Mouse (Mus musculus) hindbrain, embryonic 15.5 days (tissue): Measurements from ENCODE around the gene Hist1h2ae. TPM values are rescaled to one million over a fixed set of nuclear protein-coding genes. Genes with fewer than 3 reads are reported as not detected.

Source experiments
- ATAC-seq: fragments of 200-750 bp; cut with Nextera tagmentation; 2 replicates; pipeline ENCODE4 v1.8.0; 2017; ENCODE audit warnings: low read depth, moderate number of reproducible peaks, moderate TSS enrichment; ENCODE audit not compliant: low FRiP score
- H3K27ac ChIP-seq: fragments of 300-500 bp; sonication (generic); replicated peaks from 2 replicates; pipeline ENCODE4 v1.5.1; 2015; ENCODE audit warnings: mild to moderate bottlenecking, inconsistent platforms
- H3K27me3 ChIP-seq: fragments of 300-500 bp; sonication (generic); 2 replicates; pipeline ENCODE4 v1.6.1; 2015; ENCODE audit warnings: control low read depth, inconsistent platforms
- H3K36me3 ChIP-seq: fragments of 300-500 bp; sonication (generic); 2 replicates; pipeline ENCODE4 v1.6.1; 2015; ENCODE audit warnings: control low read depth, inconsistent platforms
- H3K4me1 ChIP-seq: fragments of 300-500 bp; sonication (generic); replicated peaks from 2 replicates; pipeline ENCODE4 v1.6.1; 2015; ENCODE audit warnings: control low read depth, inconsistent platforms
- H3K4me2 ChIP-seq: fragments of 300-500 bp; sonication (generic); 2 replicates; pipeline ENCODE4 v1.6.1; 2015; ENCODE audit warnings: moderate library complexity, mild to moderate bottlenecking, inconsistent platforms
- H3K4me3 ChIP-seq: fragments of 300-500 bp; sonication (generic); 2 replicates; pipeline ENCODE4 v1.5.1; 2015; ENCODE audit warnings: mild to moderate bottlenecking, inconsistent platforms
- H3K9ac ChIP-seq: fragments of 300-500 bp; sonication (generic); 2 replicates; pipeline ENCODE4 v1.6.1; 2015; ENCODE audit warnings: inconsistent platforms
- H3K9me3 ChIP-seq: fragments of 300-500 bp; sonication (generic); 2 replicates; pipeline ENCODE4 v1.6.1; 2016; ENCODE audit warnings: control low read depth, inconsistent platforms
- WGBS: fragments of 180-500 bp; shearing (Covaris S2); methylation state at CpG from one replicate; pipeline ENCODE4 v1.1.7; 2015; 5-methylcytosine and 5-hydroxymethylcytosine counted together
- polyA plus RNA-seq: library from polyadenylated mRNA; unstranded; fragments of >200 nt; fragmentation: Nextera tagmentation; extraction: Ambion mirVana; gene quantifications from 2 replicates; pipeline ENCODE4 v1.2.1, GENCODE M21; 2015

The Hist1h2ae gene
- polyA plus RNA-seq: 15.9 and 27.4 TPM in 2 replicates

- Histone ChIP-seq H3K4me2 (peak within 1 kb of the TSS; percentile 58), H3K4me3 (peak within 1 kb of the TSS; percentile 44), H3K27ac (peak within 1 kb of the TSS; percentile 96), H3K4me1 (peaks cover 32% of the 10 kb centered on the region), H3K36me3 (no peaks in the 10 kb centered on the region), H3K9ac (peak within 1 kb of the TSS; percentile 50), H3K9me3 (no peaks in the 10 kb centered on the region), H3K27me3 (no peaks in the 10 kb centered on the region)
- ATAC-seq: peak; percentile 96
- 0% methylated on average over 18 of the region's 18 CpGs for WGBS
Measured at GRCm38 (mm10) chr13:23571022-23571503, at the start of gene Hist1h2ae, which contains the start of gene Hist1h2bg. TSS of gene Hist1h2ae (minus strand) at chr13:23571220. TSS of gene Hist1h2bg (plus strand) at chr13:23571396.

DNA sequence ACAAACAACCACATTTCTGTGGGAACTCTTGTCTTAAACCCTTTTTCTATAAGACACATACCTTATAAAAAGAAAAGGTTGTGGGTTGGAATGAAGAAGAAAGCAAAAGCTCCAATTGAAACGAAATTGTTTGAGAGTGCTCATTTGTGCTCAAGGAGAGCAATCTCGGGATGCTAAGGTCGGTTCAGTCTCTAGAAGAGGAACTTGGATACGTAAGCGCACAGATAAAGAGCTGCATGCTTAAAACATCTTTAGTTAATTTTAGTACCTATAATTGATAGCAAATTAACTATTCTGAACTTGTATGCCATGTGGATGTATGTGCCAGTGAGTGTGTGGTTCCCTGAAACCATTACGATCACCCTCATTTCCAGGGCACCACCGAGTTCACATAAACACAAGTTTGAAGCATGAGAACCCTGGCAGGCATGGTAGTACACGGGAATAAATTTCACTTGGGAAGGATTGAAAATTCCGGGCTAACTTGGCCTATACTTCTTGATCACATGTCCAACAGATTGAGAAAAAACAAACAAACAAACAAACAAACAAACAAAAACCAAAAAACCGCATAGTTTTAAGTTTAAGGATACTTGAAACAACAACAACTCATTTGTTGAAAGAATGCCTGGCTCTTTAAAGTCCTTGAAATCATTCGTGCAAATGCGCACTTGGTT is 49.2 kb upstream of the Hist1h2ae start:
- H3K27me3 ChIP-seq: no peaks in the 10 kb centered on the region
- H3K4me3 ChIP-seq: peak overlapping the region; percentile 70
- peaks cover 22% of the 10 kb centered on the region for H3K4me1 ChIP-seq
- H3K36me3 ChIP-seq: no peaks in the 10 kb centered on the region
- 54% methylated on average over 12 of the region's 12 CpGs for WGBS
- H3K9ac ChIP-seq: peak overlapping the region; percentile 86
- no peaks in the 10 kb centered on the region for H3K9me3 ChIP-seq
- H3K27ac ChIP-seq: peak overlapping the region; percentile 95
- peak overlapping the region; percentile 99 for H3K4me2 ChIP-seq
- no peak for ATAC-seq

DNA sequence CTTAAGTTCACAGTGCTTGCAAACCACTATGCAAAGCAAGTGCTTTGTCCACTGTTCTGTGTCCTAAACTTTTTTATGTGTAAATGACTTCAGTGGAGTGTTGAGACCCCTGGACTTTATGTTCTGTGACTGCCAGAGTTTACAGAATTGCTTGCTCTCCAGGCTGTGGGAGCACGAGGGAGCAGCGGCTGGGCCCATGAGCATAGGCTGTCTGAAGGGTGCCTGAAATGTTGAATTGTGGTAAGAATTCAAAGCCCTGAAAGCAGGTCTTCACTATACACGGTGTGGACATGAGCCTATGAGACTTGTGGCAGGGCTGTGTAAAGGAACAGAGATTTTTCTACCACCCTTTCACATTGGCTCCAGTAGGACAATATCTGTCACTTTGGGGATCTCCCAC is 40.6 kb upstream of the Hist1h2ae start:
- no peak for ATAC-seq
- H3K27me3 ChIP-seq: no peaks in the 10 kb centered on the region

DNA sequence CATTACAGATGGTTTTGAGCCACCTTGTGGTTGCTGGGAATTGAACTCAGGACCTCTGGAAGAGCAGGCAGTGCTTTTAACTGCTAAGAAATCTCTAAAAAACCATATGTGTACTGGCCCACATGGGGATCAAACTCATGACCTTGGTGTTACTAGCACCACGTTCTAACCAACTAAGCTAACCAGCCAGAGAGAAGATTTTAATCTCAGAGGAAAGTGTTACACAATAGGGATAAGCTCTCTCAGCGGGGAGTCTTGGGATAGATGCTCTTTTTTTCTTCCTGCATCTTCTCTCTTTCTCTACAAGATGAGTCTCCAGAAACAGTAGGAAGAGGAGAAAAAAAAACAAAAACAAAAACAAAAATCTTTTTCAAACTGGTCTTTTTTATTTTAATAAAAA is 39.4 kb upstream of the Hist1h2ae start:
- H3K27me3 ChIP-seq: no peaks in the 10 kb centered on the region
- no peaks in the 10 kb centered on the region for H3K36me3 ChIP-seq
- H3K4me1 ChIP-seq: no peaks in the 10 kb centered on the region
- H3K9me3 ChIP-seq: no peaks in the 10 kb centered on the region
- H3K27ac ChIP-seq: no peak overlapping the region
- no peak overlapping the region for H3K4me2 ChIP-seq
- H3K9ac ChIP-seq: no peak overlapping the region
- no peak overlapping the region for H3K4me3 ChIP-seq
- 76% methylated on average over 2 of the region's 2 CpGs for WGBS
- ATAC-seq: no peak

More for the DNA sequence above, 40.6 kb upstream of the Hist1h2ae start:
- Histone ChIP-seq H3K36me3 (no peaks in the 10 kb centered on the region), H3K4me1 (no peaks in the 10 kb centered on the region), H3K9me3 (no peaks in the 10 kb centered on the region), H3K9ac (no peak overlapping the region), H3K4me2 (no peak overlapping the region), H3K4me3 (no peak overlapping the region), H3K27ac (no peak overlapping the region)
- WGBS: 88% methylated on average over 3 of the region's 3 CpGs

- Histone ChIP-seq H3K9me3 (no peaks in the 10 kb centered on the region), H3K9ac (no peak overlapping the region), H3K27me3 (no peaks in the 10 kb centered on the region), H3K27ac (no peak overlapping the region), H3K36me3 (no peaks in the 10 kb centered on the region), H3K4me2 (no peak overlapping the region), H3K4me3 (no peak overlapping the region), H3K4me1 (no peaks in the 10 kb centered on the region)
- no peak for ATAC-seq
Measured at GRCm38 (mm10) chr13:23609844-23610243, 38.8 kb upstream of the Hist1h2ae start.

DNA sequence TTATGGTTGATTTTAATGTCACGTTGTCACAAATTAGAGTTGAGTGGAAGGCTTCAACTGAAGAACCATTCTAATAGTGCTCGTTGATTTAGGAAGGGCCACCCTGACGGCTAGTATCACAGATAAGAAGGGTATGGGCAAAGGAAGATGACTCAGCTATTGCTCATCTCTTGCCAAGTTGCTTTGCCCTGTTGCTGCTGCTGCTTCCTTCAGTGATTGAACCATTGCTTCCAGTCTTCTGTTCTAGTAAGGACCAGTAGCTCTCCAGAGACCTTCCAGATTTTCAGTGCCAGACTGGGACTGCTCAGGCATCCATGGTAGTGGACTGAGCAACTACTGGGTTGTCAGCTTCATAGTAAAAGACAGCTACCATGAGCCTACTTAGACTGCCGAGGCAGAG is 38.2 kb upstream of the Hist1h2ae start:
- H3K4me3 ChIP-seq: no peak overlapping the region
- no peak for ATAC-seq
- H3K4me2 ChIP-seq: no peak overlapping the region
- no peak overlapping the region for H3K9ac ChIP-seq
- no peaks in the 10 kb centered on the region for H3K27me3 ChIP-seq
- H3K27ac ChIP-seq: no peak overlapping the region
- no peaks in the 10 kb centered on the region for H3K9me3 ChIP-seq
- H3K4me1 ChIP-seq: no peaks in the 10 kb centered on the region
- 87% methylated on average over 4 of the region's 4 CpGs for WGBS
- no peaks in the 10 kb centered on the region for H3K36me3 ChIP-seq

DNA sequence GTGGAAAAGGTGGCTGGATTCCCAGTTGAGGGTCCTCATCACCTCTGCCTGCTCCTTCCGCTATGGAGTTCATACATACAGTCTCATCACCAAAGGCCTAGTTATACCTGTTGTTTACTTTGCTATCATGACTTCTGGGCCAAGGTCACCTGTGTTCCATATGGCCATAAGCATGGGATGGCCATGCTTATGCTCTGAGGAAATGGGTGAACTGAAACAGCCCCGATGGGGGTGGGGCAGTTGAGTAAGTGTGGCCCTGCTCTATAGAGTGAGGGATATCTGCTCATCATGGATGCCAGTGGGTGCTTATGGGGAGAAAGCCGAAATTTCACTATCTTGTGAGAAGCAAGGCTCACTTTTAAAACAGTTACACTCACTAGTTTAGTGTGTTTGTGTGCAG is 34.0 kb upstream of the Hist1h2ae start:
- Histone ChIP-seq H3K27me3 (no peaks in the 10 kb centered on the region), H3K9me3 (no peaks in the 10 kb centered on the region), H3K9ac (no peak overlapping the region), H3K4me3 (no peak overlapping the region), H3K36me3 (no peaks in the 10 kb centered on the region), H3K27ac (no peak overlapping the region), H3K4me1 (no peaks in the 10 kb centered on the region), H3K4me2 (no peak overlapping the region)
- whole genome bisulfite sequencing: 89% methylated on average over 3 of the region's 3 CpGs
- no peak for ATAC-seq

- H3K4me1 ChIP-seq: no peaks in the 10 kb centered on the region
- no peak overlapping the region for H3K4me2 ChIP-seq
- 92% methylated on average over 3 of the region's 3 CpGs for WGBS
- H3K9me3 ChIP-seq: no peaks in the 10 kb centered on the region
- no peaks in the 10 kb centered on the region for H3K36me3 ChIP-seq
- H3K4me3 ChIP-seq: no peak overlapping the region
- ATAC-seq: no peak
- H3K27ac ChIP-seq: no peak overlapping the region
- no peak overlapping the region for H3K9ac ChIP-seq
- H3K27me3 ChIP-seq: no peaks in the 10 kb centered on the region
Measured at GRCm38 (mm10) chr13:23604452-23604851, 33.4 kb upstream of the Hist1h2ae start.

DNA sequence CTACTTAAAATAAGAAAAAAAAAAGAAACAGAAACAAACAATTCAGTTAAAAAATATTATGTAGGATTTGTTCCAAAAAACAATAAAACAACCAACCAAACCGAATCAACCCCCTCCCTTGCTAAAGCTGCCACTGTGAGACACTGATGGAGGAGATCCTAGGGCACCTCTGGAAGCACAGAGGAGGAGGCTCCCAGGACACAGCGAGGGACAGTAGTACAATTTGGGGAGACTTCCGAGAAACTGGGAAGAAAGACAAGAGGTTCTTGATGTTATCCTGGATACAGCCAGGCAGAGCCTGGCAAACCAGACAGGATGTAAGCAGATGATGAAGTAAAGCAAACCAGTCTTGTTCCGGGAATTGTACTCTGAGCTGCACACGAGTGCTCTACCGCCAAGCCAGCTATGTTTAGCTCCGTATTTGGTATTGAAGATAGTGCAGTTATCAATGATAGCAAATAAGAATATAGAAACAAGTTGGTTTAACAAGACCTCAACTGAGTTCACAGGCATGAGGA is 32.2 kb upstream of the Hist1h2ae start:
- ATAC-seq: no peak
- Histone ChIP-seq H3K4me3 (no peak overlapping the region), H3K9ac (no peak overlapping the region), H3K9me3 (no peaks in the 10 kb centered on the region), H3K27me3 (no peaks in the 10 kb centered on the region), H3K36me3 (no peaks in the 10 kb centered on the region), H3K27ac (no peak overlapping the region), H3K4me2 (no peak overlapping the region), H3K4me1 (no peaks in the 10 kb centered on the region)
- WGBS: 83% methylated on average over 7 of the region's 7 CpGs

DNA sequence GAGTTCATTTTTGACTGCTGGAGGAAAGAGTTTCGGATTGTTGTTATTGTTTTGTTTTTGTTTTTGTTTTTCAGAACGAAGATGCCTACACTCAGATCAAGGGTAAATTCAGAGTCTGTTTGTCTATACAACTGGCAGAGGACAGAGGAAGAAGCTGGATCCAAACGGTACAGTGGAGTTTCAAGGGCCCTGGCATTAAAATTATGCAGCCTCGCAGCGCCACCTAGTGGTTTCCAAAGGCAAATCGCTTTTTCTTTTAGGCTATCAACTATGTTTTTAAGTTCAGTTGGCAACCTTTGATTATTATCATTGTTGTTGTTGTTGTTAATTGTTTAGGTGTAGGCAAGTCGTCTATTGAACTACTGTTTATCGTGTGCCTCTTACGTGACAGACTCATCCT is 26.9 kb upstream of the Hist1h2ae start:
- Histone ChIP-seq H3K4me1 (no peaks in the 10 kb centered on the region), H3K36me3 (no peaks in the 10 kb centered on the region), H3K27ac (no peak overlapping the region), H3K9me3 (no peaks in the 10 kb centered on the region), H3K27me3 (no peaks in the 10 kb centered on the region), H3K4me3 (no peak overlapping the region), H3K4me2 (no peak overlapping the region), H3K9ac (no peak overlapping the region)
- no peak for ATAC-seq
- 8% methylated on average over 9 of the region's 9 CpGs for WGBS

- Histone ChIP-seq H3K9me3 (no peaks in the 10 kb centered on the region), H3K36me3 (no peaks in the 10 kb centered on the region), H3K4me1 (no peaks in the 10 kb centered on the region), H3K27me3 (no peaks in the 10 kb centered on the region), H3K27ac (no peak overlapping the region), H3K4me3 (no peak overlapping the region), H3K4me2 (no peak overlapping the region), H3K9ac (no peak overlapping the region)
- WGBS: 86% methylated on average over 7 of the region's 7 CpGs
- no peak for ATAC-seq
Measured at GRCm38 (mm10) chr13:23595622-23596372, 24.8 kb upstream of the Hist1h2ae start.

DNA sequence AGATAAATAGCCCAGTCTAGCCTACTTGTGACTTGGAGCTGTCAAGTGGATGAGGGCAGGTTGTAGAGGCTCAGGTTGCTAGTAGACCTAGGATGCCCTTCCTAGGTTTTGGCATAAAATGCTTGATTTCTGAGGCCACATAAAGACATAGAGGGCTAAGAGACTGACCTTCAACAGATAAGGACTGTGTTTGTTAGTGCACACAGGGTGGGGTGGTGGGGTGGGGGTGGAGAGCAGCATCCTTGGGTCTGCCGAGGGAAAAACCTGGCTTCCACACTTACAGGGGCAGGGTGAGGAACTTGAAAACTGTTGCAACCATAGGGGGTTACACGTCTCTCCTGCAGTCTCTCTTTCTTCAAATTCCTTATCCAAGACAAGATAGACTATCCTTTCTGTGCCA is 24.2 kb upstream of the Hist1h2ae start:
- ATAC-seq: no peak
- Histone ChIP-seq H3K9me3 (no peaks in the 10 kb centered on the region), H3K9ac (no peak overlapping the region), H3K27me3 (no peaks in the 10 kb centered on the region), H3K36me3 (no peaks in the 10 kb centered on the region), H3K4me2 (no peak overlapping the region), H3K4me1 (no peaks in the 10 kb centered on the region), H3K4me3 (no peak overlapping the region), H3K27ac (no peak overlapping the region)
- 85% methylated on average over 2 of the region's 2 CpGs for WGBS
